Mouse (Mus musculus): Measurements from ENCODE around the gene Rai2. TPM values are rescaled to one million over a fixed set of nuclear protein-coding genes. Genes with fewer than 3 reads are reported as not detected.

The Rai2 gene
- polyA plus RNA-seq (2014; fragmentation: Nextera tagmentation; extraction: Ambion mirVana): 9.5 and 12.1 TPM in 2 replicates

GRCm38 (mm10) chrX:161716865-161717763 is at the start of gene Rai2:
Rai2 (plus strand) TSS chrX:161717069.
- peak within 1 kb of the TSS; percentile 51 for H3K4me3 ChIP-seq (ENCODE audit: low read depth, low read length)
- H3K4me1 ChIP-seq (ENCODE audit: control insufficient read depth, insufficient read depth, low read length): no peaks in the 10 kb centered on the region
- ATAC-seq (ENCODE audit: low read depth): peak; percentile 73
- peak; percentile 40 for DNase-seq (ENCODE audit: low spot score)
- H3K4me2 ChIP-seq (ENCODE audit: low read depth, low read length): peak within 1 kb of the TSS; percentile 87
- H3K27me3 ChIP-seq (replicated peaks; ENCODE audit: control insufficient read depth, insufficient read depth, low read length): peaks cover 76% of the 10 kb centered on the region
- no peaks in the 10 kb centered on the region for H3K36me3 ChIP-seq (ENCODE audit: control insufficient read depth, insufficient read depth, low read length)
- no peak within 1 kb of the TSS for H3K27ac ChIP-seq (replicated peaks; ENCODE audit: low read depth, low read length)
- peak within 1 kb of the TSS; percentile 66 for H3K9ac ChIP-seq (ENCODE audit: low read depth, low read length)
- H3K9me3 ChIP-seq (ENCODE audit: control insufficient read depth, low read length): no peaks in the 10 kb centered on the region
- 19% methylated on average over 34 of the region's 79 CpGs for WGBS

DNA sequence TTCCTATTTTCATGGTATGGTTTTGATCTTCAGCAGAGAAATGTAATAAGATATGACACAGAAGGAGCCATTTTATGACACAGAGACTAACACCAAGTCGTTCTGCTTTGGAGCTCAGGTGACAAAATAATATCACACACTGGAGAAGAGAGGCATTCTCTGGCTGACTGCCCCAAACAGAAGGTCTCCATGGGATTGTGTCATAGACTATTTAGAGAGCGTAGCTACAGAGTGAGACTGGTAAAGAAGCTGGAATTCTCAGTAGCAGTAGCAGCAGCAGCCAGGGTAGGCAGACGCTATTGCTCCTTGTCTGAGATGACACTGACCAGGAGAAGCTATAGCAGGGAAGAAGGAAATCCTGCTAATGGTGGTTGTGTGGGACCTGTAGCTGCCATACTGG is 27.5 kb upstream of the Rai2 start:
- H3K36me3 ChIP-seq (ENCODE audit: control insufficient read depth, insufficient read depth, low read length): no peaks in the 10 kb centered on the region
- ATAC-seq (ENCODE audit: low read depth) (no peak), DNase-seq (ENCODE audit: low spot score) (peak; percentile 2)
- H3K4me1 ChIP-seq (ENCODE audit: control insufficient read depth, insufficient read depth, low read length): no peaks in the 10 kb centered on the region
- WGBS: 59% methylated on average over 3 of the region's 3 CpGs
- H3K27me3 ChIP-seq (replicated peaks; ENCODE audit: control insufficient read depth, insufficient read depth, low read length): peaks cover 22% of the 10 kb centered on the region; the same call in 1 of the 2 replicates
- H3K4me3 ChIP-seq (ENCODE audit: low read depth, low read length): no peak overlapping the region
- H3K9ac ChIP-seq (ENCODE audit: low read depth, low read length): no peak overlapping the region
- no peak overlapping the region for H3K27ac ChIP-seq (replicated peaks; ENCODE audit: low read depth, low read length)
- no peak overlapping the region for H3K4me2 ChIP-seq (ENCODE audit: low read depth, low read length)
- H3K9me3 ChIP-seq (ENCODE audit: control insufficient read depth, low read length): no peaks in the 10 kb centered on the region

DNA sequence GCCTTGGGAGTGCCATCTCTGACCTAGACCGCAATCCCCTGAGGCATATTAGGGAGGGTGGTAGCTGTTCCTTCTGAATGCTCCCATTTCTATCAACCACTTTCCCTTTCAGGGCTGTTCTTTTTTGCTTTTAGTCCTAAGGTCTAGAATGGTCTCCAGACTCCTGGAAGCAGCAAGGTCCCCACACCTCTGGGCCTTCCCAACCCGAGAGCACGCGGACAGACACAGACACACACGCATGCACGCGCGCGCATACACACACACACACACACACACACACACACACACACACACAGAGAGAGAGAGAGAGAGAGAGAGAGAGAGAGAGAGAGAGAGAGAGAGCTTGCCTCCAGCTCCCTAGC is 385 bp upstream of the Rai2 start:
- ATAC-seq (ENCODE audit: low read depth): peak; percentile 14; the same call in 1 of the 2 replicates

DNA sequence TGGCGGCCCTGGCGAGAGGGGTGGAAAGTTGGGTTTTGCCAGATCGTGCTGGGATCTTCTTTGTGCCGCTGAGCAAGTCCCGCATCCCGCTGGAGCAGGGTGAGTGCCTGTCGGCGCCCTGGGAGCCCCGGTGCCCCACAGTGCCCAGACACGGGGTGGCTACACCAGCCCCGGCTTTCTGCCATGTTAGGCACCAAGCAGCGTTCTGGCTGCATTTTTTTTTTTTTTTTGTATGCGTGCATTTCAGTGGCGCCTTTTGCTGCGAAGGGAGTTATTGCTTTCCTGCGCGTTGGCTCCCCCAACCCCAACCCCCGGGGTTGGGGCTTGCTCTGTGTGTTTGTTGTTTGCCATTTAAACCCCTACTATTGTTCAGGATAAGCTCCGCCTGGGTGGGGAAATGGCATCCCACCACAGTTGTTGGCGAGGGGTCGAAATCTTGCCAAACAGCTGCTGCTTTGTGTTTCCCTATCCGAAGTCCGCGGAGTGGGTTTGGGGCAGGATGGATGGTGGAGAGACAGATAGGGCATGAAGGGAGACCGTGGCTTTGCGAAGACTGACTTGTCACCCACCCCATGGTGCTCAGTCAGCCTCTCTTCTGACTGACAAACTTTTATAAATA is 1.0 kb downstream of the Rai2 start:
- peak; percentile 11 for DNase-seq (ENCODE audit: low spot score)
- peaks cover 82% of the 10 kb centered on the region for H3K27me3 ChIP-seq (replicated peaks; ENCODE audit: control insufficient read depth, insufficient read depth, low read length)

More for the DNA sequence above, 385 bp upstream of the Rai2 start:
- Histone ChIP-seq H3K4me2 (ENCODE audit: low read depth, low read length) (peak overlapping the region; percentile 87), H3K4me3 (ENCODE audit: low read depth, low read length) (peak overlapping the region; percentile 51), H3K9me3 (ENCODE audit: control insufficient read depth, low read length) (no peaks in the 10 kb centered on the region), H3K27ac (replicated peaks; ENCODE audit: low read depth, low read length) (no peak overlapping the region), H3K9ac (ENCODE audit: low read depth, low read length) (peak overlapping the region; percentile 66; the same call in 1 of the 2 replicates), H3K27me3 (replicated peaks; ENCODE audit: control insufficient read depth, insufficient read depth, low read length) (peaks cover 73% of the 10 kb centered on the region), H3K36me3 (ENCODE audit: control insufficient read depth, insufficient read depth, low read length) (no peaks in the 10 kb centered on the region), H3K4me1 (ENCODE audit: control insufficient read depth, insufficient read depth, low read length) (no peaks in the 10 kb centered on the region)
- DNase-seq (ENCODE audit: low spot score): no peak
- WGBS: 47% methylated on average over 9 of the region's 9 CpGs

GRCm38 (mm10) chrX:161718548-161718947 is 1.7 kb downstream of the Rai2 start:
- Histone ChIP-seq H3K9ac (ENCODE audit: low read depth, low read length) (no peak overlapping the region), H3K4me1 (ENCODE audit: control insufficient read depth, insufficient read depth, low read length) (no peaks in the 10 kb centered on the region), H3K27me3 (replicated peaks; ENCODE audit: control insufficient read depth, insufficient read depth, low read length) (peaks cover 85% of the 10 kb centered on the region), H3K27ac (replicated peaks; ENCODE audit: low read depth, low read length) (no peak overlapping the region), H3K36me3 (ENCODE audit: control insufficient read depth, insufficient read depth, low read length) (no peaks in the 10 kb centered on the region), H3K4me3 (ENCODE audit: low read depth, low read length) (peak overlapping the region; percentile 51), H3K4me2 (ENCODE audit: low read depth, low read length) (peak overlapping the region; percentile 87), H3K9me3 (ENCODE audit: control insufficient read depth, low read length) (no peaks in the 10 kb centered on the region)
- 33% methylated on average over 11 of the region's 11 CpGs for WGBS
- ATAC-seq (ENCODE audit: low read depth) (no peak), DNase-seq (ENCODE audit: low spot score) (no peak)

More for the DNA sequence above, 1.0 kb downstream of the Rai2 start:
- H3K36me3 ChIP-seq (ENCODE audit: control insufficient read depth, insufficient read depth, low read length): no peaks in the 10 kb centered on the region
- H3K4me3 ChIP-seq (ENCODE audit: low read depth, low read length): peak overlapping the region; percentile 51
- H3K4me2 ChIP-seq (ENCODE audit: low read depth, low read length): peak overlapping the region; percentile 87
- WGBS: 17% methylated on average over 23 of the region's 26 CpGs
- no peak for ATAC-seq (ENCODE audit: low read depth)
- H3K9me3 ChIP-seq (ENCODE audit: control insufficient read depth, low read length): no peaks in the 10 kb centered on the region
- H3K27ac ChIP-seq (replicated peaks; ENCODE audit: low read depth, low read length): no peak overlapping the region
- peak overlapping the region; percentile 66 for H3K9ac ChIP-seq (ENCODE audit: low read depth, low read length)
- H3K4me1 ChIP-seq (ENCODE audit: control insufficient read depth, insufficient read depth, low read length): no peaks in the 10 kb centered on the region

DNA sequence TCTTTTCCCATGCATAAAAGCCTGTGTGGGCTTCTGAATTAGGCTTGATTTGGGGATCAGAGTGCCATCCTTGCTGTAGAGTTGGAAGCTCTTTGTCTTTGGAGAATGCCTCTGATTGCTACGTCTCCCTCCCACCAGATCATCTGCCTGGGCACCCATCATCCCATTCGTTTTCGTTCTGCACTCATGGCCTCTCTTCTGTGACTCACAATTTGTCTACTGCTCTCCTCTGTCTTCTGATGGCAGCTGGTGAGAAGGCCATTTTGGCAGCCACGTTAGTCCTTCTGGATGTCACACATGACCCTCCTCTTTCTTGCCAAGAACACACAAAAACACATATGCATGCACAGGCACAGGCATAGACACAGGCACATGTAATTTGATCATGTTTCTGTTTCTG is 4.2 kb downstream of the Rai2 start:
- Histone ChIP-seq H3K4me1 (ENCODE audit: control insufficient read depth, insufficient read depth, low read length) (no peaks in the 10 kb centered on the region), H3K27me3 (replicated peaks; ENCODE audit: control insufficient read depth, insufficient read depth, low read length) (peaks cover 89% of the 10 kb centered on the region), H3K4me3 (ENCODE audit: low read depth, low read length) (no peak overlapping the region), H3K4me2 (ENCODE audit: low read depth, low read length) (no peak overlapping the region), H3K9ac (ENCODE audit: low read depth, low read length) (no peak overlapping the region), H3K27ac (replicated peaks; ENCODE audit: low read depth, low read length) (no peak overlapping the region), H3K36me3 (ENCODE audit: control insufficient read depth, insufficient read depth, low read length) (no peaks in the 10 kb centered on the region), H3K9me3 (ENCODE audit: control insufficient read depth, low read length) (no peaks in the 10 kb centered on the region)
- WGBS: 63% methylated on average over 4 of the region's 4 CpGs
- DNase-seq (ENCODE audit: low spot score) (no peak), ATAC-seq (ENCODE audit: low read depth) (no peak)

GRCm38 (mm10) chrX:161723391-161723808 is 6.5 kb downstream of the Rai2 start:
- no peaks in the 10 kb centered on the region for H3K36me3 ChIP-seq (ENCODE audit: control insufficient read depth, insufficient read depth, low read length)
- no peak overlapping the region for H3K4me3 ChIP-seq (ENCODE audit: low read depth, low read length)
- no peaks in the 10 kb centered on the region for H3K4me1 ChIP-seq (ENCODE audit: control insufficient read depth, insufficient read depth, low read length)
- no peak for ATAC-seq (ENCODE audit: low read depth)
- DNase-seq (ENCODE audit: low spot score): no peak
- no peaks in the 10 kb centered on the region for H3K9me3 ChIP-seq (ENCODE audit: control insufficient read depth, low read length)
- H3K4me2 ChIP-seq (ENCODE audit: low read depth, low read length): no peak overlapping the region
- no peak overlapping the region for H3K27ac ChIP-seq (replicated peaks; ENCODE audit: low read depth, low read length)
- peaks cover 71% of the 10 kb centered on the region for H3K27me3 ChIP-seq (replicated peaks; ENCODE audit: control insufficient read depth, insufficient read depth, low read length)
- 28% methylated on average over 9 of the region's 9 CpGs for WGBS
- H3K9ac ChIP-seq (ENCODE audit: low read depth, low read length): no peak overlapping the region

- Histone ChIP-seq H3K4me1 (ENCODE audit: control insufficient read depth, insufficient read depth, low read length) (no peaks in the 10 kb centered on the region), H3K4me3 (ENCODE audit: low read depth, low read length) (no peak overlapping the region), H3K9ac (ENCODE audit: low read depth, low read length) (no peak overlapping the region), H3K27ac (replicated peaks; ENCODE audit: low read depth, low read length) (no peak overlapping the region), H3K4me2 (ENCODE audit: low read depth, low read length) (no peak overlapping the region), H3K27me3 (replicated peaks; ENCODE audit: control insufficient read depth, insufficient read depth, low read length) (peaks cover 49% of the 10 kb centered on the region), H3K36me3 (ENCODE audit: control insufficient read depth, insufficient read depth, low read length) (no peaks in the 10 kb centered on the region), H3K9me3 (ENCODE audit: control insufficient read depth, low read length) (no peaks in the 10 kb centered on the region)
- DNase-seq (ENCODE audit: low spot score) (no peak), ATAC-seq (ENCODE audit: low read depth) (no peak)
- 68% methylated on average over 1 of the region's 1 CpGs for WGBS
Measured at GRCm38 (mm10) chrX:161726257-161726656, 9.4 kb downstream of the Rai2 start.

Measured in embryonic facial prominence, embryonic 14.5 days (tissue).